Mouse (Mus musculus) left cerebral cortex, adult 2 months (tissue): ENCODE measurements around the gene Rere. TPM values are rescaled to one million over a fixed set of nuclear protein-coding genes. Genes with fewer than 3 reads are reported as not detected.
"Not testable (repeated sequence)": the region's sequence is repeated elsewhere in the genome, so short reads cannot be mapped to it uniquely, and the experiment has no call there.

Experiments used
- DNase-seq, 2 experiments: peaks; one replicate each; pipeline ENCODE4 v3.0.0; 2021 to 2022; ENCODE audit warnings: low spot score in 2 of 2, mixed read lengths in 1 of 2; ENCODE audit errors: extremely low spot score in 1 of 2
- H3K27ac ChIP-seq: fragments of 200-600 bp; 2 replicates; pipeline ENCODE4 v1.8.1; 2022
- H3K4me3 ChIP-seq: fragments of 200-600 bp; 2 replicates; pipeline ENCODE4 v1.8.1; 2022
- CTCF ChIP-seq: fragments of 200-600 bp; IDR thresholded peaks from 2 replicates; pipeline ENCODE4 v1.8.1; 2022; ENCODE audit warnings: antibody characterized with exemption, mild to moderate bottlenecking, moderate library complexity
- intact Hi-C: fragments of 180-260 bp; cut with DNase I; formaldehyde crosslinking; loops from one replicate; pipeline ENCODE4 v1.15.1; 2025
- total RNA-seq, 2 experiments: library from RNA; stranded (reverse); gene quantifications; 2 replicates each; pipeline ENCODE4 v1.2.3; 2021

Rere gene
- total RNA-seq, 2 experiments from 2014 or later = 113 to 125 TPM

- Histone ChIP-seq H3K4me3 (peak overlapping the region; percentile 47), H3K27ac (peak overlapping the region; percentile 87)
- peak in 1 of 2 experiments; percentile 26 for DNase-seq
- intact Hi-C loops = loop anchor here (2.0 kb wide), 1 partner anchor 82 kb away; no protein-coding TSS in a partner anchor
- TF ChIP-seq CTCF = no peak
These were observed 207.3 kb downstream of the Rere start for GRCm38 (mm10) chr4:150488767-150489166.

- TF ChIP-seq CTCF = no peak
- H3K27ac ChIP-seq = peak overlapping the region; percentile 20
- intact Hi-C loops = no loop called here
These were observed 208.6 kb downstream of the Rere start for GRCm38 (mm10) chr4:150490050-150490449.

DNA sequence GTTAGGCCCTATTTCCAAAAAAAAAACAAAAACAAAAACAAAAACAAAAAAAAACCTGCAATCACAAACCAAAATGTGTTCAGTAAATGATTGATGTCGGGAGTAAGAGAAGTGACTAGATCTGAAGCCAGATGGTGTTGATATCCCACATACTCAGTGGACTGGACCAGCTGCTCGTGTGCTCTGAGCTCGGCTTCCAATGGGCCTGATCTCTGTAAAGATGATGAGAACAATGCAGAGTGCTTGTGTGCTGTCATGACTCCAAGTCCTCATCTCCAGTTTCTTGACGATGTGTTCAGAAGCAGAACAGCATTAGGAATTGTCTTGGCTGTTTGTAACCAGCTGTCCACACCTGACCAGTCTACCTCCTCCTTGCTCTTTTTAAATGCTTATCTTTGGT is 210.3 kb downstream of the Rere start:
- intact Hi-C loops = no loop called here
- no peak for TF ChIP-seq CTCF

More at GRCm38 (mm10) chr4:150490050-150490449, 208.6 kb downstream of the Rere start:
- no peak for DNase-seq
- H3K4me3 ChIP-seq = peak overlapping the region; percentile 47

DNA sequence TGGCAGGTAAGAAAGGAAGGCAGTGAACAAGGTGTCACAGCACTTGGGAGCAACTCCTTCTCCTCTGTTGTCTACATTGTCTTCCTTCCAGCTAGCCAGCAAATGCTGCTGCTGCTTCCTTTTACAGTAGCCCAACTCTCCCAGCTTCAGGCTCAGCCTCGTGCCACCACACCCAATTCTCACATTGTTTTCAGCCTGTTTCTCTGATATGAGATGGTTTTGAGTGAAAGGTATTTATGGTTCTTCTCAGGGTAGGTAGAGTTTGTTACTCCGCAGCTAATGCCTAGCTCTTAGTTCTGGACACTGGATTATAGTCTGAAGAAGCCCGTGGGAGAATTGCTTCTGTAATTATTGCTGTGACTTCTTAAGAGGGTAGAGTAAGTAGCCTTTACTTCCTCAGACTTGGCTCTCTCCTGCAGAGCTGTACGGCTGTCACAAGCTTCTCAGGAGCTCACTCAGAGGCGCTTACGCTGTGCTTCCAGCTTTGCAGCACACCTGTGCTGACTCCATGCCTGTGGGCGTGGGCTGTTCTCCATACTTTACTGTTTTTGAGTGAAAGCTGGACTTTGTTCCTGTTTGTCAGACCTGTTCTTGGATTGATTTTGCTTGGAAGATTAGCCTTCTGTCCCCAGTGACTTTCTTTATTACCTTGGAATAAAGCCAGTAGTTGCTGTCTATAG is 212.0 kb downstream of the Rere start:
- no peak for DNase-seq
- no peak overlapping the region for H3K27ac ChIP-seq
- no peak for TF ChIP-seq CTCF
- no peak overlapping the region for H3K4me3 ChIP-seq
- intact Hi-C loops = no loop called here

More for the DNA sequence above, 210.3 kb downstream of the Rere start:
- H3K4me3 ChIP-seq = no peak overlapping the region
- H3K27ac ChIP-seq = no peak overlapping the region
- no peak for DNase-seq

DNA sequence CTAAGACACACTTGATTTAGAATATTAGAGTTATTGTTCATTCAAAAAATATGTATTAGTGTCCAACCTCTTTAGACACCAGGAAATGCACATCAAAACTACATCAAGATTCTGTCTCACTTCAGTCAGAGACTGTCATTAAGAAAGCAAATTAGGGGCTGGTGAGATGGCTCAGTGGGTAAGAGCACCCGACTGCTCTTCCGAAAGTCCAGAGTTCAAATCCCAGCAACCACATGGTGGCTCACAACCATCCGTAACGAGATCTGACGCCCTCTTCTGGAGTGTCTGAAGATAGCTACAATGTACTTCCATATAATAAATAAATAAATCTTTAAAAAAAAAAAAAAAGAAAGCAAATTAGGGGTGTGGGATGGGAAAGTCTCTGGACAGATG is 212.5 kb downstream of the Rere start:
- H3K27ac ChIP-seq, DNase-seq, H3K4me3 ChIP-seq, intact Hi-C loops: not testable (repeated sequence)

DNA sequence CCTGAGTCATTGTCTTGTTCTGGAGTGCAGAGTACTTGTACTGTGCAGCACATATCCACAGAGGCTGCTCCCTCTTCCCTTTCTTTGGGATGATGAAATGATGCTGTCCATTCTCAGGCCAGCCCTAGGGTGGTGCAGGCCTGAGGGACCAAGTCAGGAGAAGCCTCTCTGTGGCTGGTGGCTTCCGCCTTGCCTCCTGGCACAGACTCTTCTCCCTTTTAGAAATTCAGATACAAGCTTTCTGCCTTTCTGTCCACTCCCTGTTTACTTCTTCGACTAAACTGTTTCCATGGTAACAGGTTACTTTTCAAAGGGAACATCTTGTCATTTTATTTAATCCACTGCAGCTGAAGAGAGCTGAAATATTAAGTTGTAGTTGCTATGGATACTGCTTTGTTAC is 214.1 kb downstream of the Rere start:
- Histone ChIP-seq H3K27ac (no peak overlapping the region), H3K4me3 (no peak overlapping the region)
- no peak for TF ChIP-seq CTCF
- intact Hi-C loops = no loop called here
- no peak for DNase-seq

DNA sequence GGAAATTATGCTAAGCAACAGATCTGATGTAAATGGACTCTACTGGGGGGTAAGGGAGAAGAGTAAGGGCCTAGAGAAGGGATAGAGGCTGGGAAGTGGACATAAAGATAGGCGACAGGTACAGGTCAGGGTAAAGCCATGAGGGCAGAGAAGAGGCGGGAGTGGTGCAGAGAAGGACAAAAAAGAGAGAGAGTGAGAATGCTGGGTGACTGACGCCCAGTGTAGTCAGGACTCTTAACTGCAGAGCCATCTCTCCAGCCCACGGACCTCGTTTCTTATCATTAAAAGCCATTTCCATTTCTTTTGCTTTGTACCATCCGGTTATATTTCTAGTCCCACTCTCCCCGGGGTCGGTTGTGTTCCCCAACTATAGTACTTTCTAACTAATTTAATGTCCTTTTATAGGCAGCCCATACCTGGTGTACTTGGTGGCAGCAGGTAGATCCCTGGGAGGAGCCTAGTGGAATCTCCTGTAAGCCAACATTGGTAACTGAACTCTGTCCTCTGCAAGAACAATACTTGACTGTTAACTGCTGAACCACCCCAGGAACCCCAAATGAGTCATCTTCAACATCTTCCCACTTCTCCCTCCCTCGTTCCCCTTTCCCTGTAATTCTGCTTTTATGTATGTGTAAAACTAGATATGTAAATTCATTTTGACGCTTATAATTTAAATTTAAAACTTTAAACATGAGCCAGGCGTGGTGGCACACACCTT is 223.0 kb downstream of the Rere start:
- H3K4me3 ChIP-seq = no peak overlapping the region
- no peak overlapping the region for H3K27ac ChIP-seq
- intact Hi-C loops = no loop called here
- no peak for DNase-seq
- TF ChIP-seq CTCF = no peak

- H3K27ac ChIP-seq = peak overlapping the region; percentile 50; the same call in 1 of the 2 replicates
- no peak; the same call in 1 of the 2 replicates for TF ChIP-seq CTCF
- no peak for DNase-seq
- H3K4me3 ChIP-seq = no peak overlapping the region
- intact Hi-C loops = no loop called here
These were observed 227.7 kb downstream of the Rere start for GRCm38 (mm10) chr4:150509026-150509712.

DNA sequence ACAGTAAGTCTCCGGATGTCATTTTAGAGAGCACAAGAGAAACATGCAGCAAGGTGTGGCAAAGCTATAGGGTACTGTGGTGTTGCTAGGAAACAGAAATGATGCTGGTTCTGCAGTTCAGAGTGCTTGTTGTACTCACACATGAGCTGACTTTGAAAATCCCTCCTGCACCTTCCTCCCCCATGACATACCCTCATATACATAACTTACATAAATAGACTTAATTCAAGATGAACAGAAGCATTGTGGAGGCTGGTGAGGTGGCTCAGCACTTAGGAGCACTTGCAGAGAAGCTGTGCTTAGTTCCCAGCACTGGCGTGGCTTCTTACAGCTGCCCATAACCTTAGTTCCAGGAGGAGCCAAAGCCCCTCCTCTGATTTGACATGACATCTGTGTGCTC is 228.6 kb downstream of the Rere start:
- Histone ChIP-seq H3K27ac (peak overlapping the region; percentile 50; the same call in 1 of the 2 replicates), H3K4me3 (no peak overlapping the region)
- DNase-seq = no peak
- no peak for TF ChIP-seq CTCF
- intact Hi-C loops = no loop called here

- intact Hi-C loops, DNase-seq, H3K4me3 ChIP-seq, H3K27ac ChIP-seq: not testable (repeated sequence)
These were observed 231.9 kb downstream of the Rere start for GRCm38 (mm10) chr4:150513387-150513786.

DNA sequence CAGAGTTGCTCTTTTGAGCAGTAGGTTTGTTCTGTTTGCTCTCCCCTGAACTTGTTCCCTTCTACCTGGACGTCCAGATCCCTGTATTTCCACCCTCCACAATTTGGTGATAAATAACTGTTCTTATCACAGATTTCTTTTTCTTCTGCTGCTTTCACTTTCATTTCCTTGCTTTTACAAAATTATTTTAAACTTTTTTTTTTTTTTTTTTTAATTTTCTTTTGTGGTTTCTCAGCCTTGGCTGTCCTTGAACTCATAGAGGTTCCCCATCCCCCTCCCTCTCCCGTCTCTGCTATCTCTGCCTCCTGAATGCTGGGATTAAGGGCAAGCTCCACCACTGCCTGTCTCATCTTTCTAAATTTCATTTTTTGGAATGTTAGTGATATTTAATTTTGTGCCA is 234.8 kb downstream of the Rere start:
- no peak for DNase-seq
- TF ChIP-seq CTCF = no peak
- no peak overlapping the region for H3K4me3 ChIP-seq
- intact Hi-C loops = no loop called here
- no peak overlapping the region for H3K27ac ChIP-seq

DNA sequence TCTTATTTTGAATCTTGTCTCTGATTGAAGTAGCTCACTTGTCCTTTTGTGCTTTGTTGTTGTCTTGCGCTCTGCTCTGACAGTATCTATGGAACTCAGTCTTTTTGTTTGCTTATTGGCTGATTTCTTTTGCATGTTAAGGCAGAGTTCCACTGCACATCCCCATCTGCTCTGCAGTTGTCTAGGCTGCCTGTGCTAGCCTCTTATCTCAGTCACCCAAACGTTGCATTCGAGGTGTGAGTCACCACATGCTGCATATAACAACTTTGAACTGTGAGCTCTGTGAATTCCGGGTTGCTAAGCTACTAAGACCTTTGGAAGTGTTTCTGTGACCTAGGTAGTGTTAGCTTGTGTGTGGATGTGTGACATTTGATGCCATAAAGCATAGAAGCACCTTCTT is 235.9 kb downstream of the Rere start:
- Histone ChIP-seq H3K27ac (peak overlapping the region; percentile 44), H3K4me3 (no peak overlapping the region)
- no peak for DNase-seq
- intact Hi-C loops = no loop called here
- TF ChIP-seq CTCF = no peak
